Mouse (Mus musculus) neural tube, embryonic 14.5 days (tissue): Measurements from ENCODE around the gene Ephb3. TPM values are rescaled to one million over a fixed set of nuclear protein-coding genes. Genes with fewer than 3 reads are reported as not detected.

Experiments used
- ATAC-seq: fragments of 200-750 bp; cut with Nextera tagmentation; 2 replicates; pipeline ENCODE4 v1.8.0; 2017; ENCODE audit warnings: low read depth, mild to moderate bottlenecking, moderate TSS enrichment, moderate library complexity
- H3K27ac ChIP-seq: fragments of 300-500 bp; sonication (generic); 2 replicates; pipeline ENCODE4 v1.5.1; 2014; ENCODE audit warnings: low read depth, mild to moderate bottlenecking, control low read depth, low read length, moderate library complexity, mixed read lengths
- H3K27me3 ChIP-seq: fragments of 300-500 bp; sonication (generic); 2 replicates; pipeline ENCODE4 v1.6.1; 2014; ENCODE audit warnings: low read length; ENCODE audit not compliant: control insufficient read depth, insufficient read depth
- H3K36me3 ChIP-seq: fragments of 300-500 bp; sonication (generic); 2 replicates; pipeline ENCODE4 v1.6.1; 2014; ENCODE audit warnings: low read length, mixed read lengths; ENCODE audit not compliant: control insufficient read depth, insufficient read depth
- H3K4me1 ChIP-seq: fragments of 300-500 bp; sonication (generic); 2 replicates; pipeline ENCODE4 v1.6.1; 2014; ENCODE audit warnings: low read length; ENCODE audit not compliant: control insufficient read depth, insufficient read depth
- H3K4me2 ChIP-seq: fragments of 300-500 bp; sonication (generic); 2 replicates; pipeline ENCODE4 v1.6.1; 2014; ENCODE audit warnings: mild to moderate bottlenecking, low read depth, low read length, control low read depth
- H3K4me3 ChIP-seq: fragments of 300-500 bp; sonication (generic); 2 replicates; pipeline ENCODE4 v1.5.1; 2014; ENCODE audit warnings: low read depth, low read length, control low read depth, mixed read lengths
- H3K9ac ChIP-seq: fragments of 300-500 bp; sonication (generic); replicated peaks from 2 replicates; pipeline ENCODE4 v1.6.1; 2014; ENCODE audit warnings: low read depth, mild to moderate bottlenecking, control low read depth, low read length, mixed read lengths
- H3K9me3 ChIP-seq: fragments of 300-500 bp; sonication (generic); 2 replicates; pipeline ENCODE4 v1.6.1; 2016; ENCODE audit warnings: low read length; ENCODE audit not compliant: control insufficient read depth
- WGBS: fragments of 180-500 bp; shearing (Covaris S2); extraction: QIAGEN DNeasy Blood & Tissue Kit; methylation state at CpG from one replicate; pipeline ENCODE4 v1.1.7; 2014; 5-methylcytosine and 5-hydroxymethylcytosine counted together
- polyA plus RNA-seq: library from polyadenylated mRNA; unstranded; fragments of >200 nt; fragmentation: Nextera tagmentation; extraction: Ambion mirVana; gene quantifications from 2 replicates; pipeline ENCODE4 v1.2.1, GENCODE M21; 2014

The Ephb3 gene
- polyA plus RNA-seq, 1 experiment from 2014 or later, result 12.0 TPM

DNA sequence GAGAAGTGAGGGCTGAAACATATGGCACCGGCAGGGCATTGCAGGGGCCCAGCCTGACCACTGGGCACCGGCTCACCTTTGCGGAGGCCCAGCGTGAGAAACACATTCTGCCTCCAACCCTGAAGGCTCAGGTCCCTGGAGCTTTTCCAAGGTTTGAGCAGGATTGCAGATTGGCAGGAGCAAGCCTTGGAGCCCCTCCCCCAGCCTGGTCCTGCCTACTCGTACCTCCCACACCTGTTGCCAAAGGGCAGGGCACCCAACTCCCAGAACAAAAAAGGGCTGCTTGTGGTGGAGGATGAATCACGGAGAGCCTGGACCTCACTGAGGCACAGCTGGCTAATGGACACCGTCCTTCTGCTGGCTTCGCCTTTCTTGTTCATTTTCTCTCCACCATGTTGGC is 30.6 kb downstream of the Ephb3 start:
- H3K9ac ChIP-seq, result no peak overlapping the region
- H3K36me3 ChIP-seq, result no peaks in the 10 kb centered on the region
- 70% methylated on average over 8 of the region's 8 CpGs for WGBS
- no peak for ATAC-seq
- no peak overlapping the region for H3K27ac ChIP-seq
- no peaks in the 10 kb centered on the region for H3K27me3 ChIP-seq
- no peak overlapping the region for H3K4me3 ChIP-seq
- H3K9me3 ChIP-seq, result no peaks in the 10 kb centered on the region
- H3K4me1 ChIP-seq, result no peaks in the 10 kb centered on the region
- H3K4me2 ChIP-seq, result no peak overlapping the region

GRCm38 (mm10) chr16:21238722-21239121 is 34.2 kb downstream of the Ephb3 start:
- 24% methylated on average over 5 of the region's 5 CpGs for WGBS
- Histone ChIP-seq H3K4me3 (no peak overlapping the region), H3K27ac (no peak overlapping the region)

GRCm38 (mm10) chr16:21240547-21240946 is 36.0 kb downstream of the Ephb3 start:
- Histone ChIP-seq H3K4me3 (no peak overlapping the region), H3K9me3 (no peaks in the 10 kb centered on the region), H3K36me3 (no peaks in the 10 kb centered on the region), H3K4me1 (peaks cover 2% of the 10 kb centered on the region; the same call in 1 of the 2 replicates), H3K27ac (no peak overlapping the region), H3K9ac (no peak overlapping the region), H3K27me3 (no peaks in the 10 kb centered on the region), H3K4me2 (no peak overlapping the region)
- WGBS, result 22% methylated on average over 3 of the region's 3 CpGs
- ATAC-seq, result no peak

More at GRCm38 (mm10) chr16:21238722-21239121, 34.2 kb downstream of the Ephb3 start:
- no peaks in the 10 kb centered on the region for H3K27me3 ChIP-seq
- H3K4me2 ChIP-seq, result no peak overlapping the region
- no peaks in the 10 kb centered on the region for H3K36me3 ChIP-seq
- peak; percentile 62; the same call in 1 of the 2 replicates for ATAC-seq
- H3K9ac ChIP-seq, result no peak overlapping the region
- H3K4me1 ChIP-seq, result peaks cover 2% of the 10 kb centered on the region; the same call in 1 of the 2 replicates
- H3K9me3 ChIP-seq, result no peaks in the 10 kb centered on the region

DNA sequence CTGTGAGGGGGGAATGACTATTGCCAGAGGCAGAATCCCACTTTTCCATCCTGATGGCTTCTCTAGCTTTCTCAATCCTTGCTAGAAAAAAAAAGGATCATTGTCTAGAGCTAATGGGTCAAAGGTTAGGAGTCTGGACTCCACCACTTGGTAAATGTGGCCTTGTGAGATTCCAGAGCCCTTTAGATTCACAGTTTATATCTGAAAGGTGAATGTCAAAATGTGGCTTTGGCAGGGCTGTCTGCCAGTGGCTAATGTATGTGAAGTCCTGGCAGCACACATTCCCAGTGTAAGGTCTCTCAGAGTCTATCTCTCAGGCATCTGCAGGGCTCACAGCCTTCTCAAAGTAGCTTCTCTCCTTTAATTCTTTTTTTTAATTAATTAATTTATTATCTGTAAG is 36.5 kb downstream of the Ephb3 start:
- H3K4me2 ChIP-seq, result no peak overlapping the region
- no peaks in the 10 kb centered on the region for H3K36me3 ChIP-seq
- H3K4me1 ChIP-seq, result peaks cover 2% of the 10 kb centered on the region; the same call in 1 of the 2 replicates
- H3K9me3 ChIP-seq, result no peaks in the 10 kb centered on the region
- no peak overlapping the region for H3K27ac ChIP-seq
- no peak for ATAC-seq
- no peak overlapping the region for H3K4me3 ChIP-seq
- H3K9ac ChIP-seq, result no peak overlapping the region
- no peaks in the 10 kb centered on the region for H3K27me3 ChIP-seq

GRCm38 (mm10) chr16:21242946-21243345 is 38.4 kb downstream of the Ephb3 start:
- 30% methylated on average over 8 of the region's 8 CpGs for WGBS
- Histone ChIP-seq H3K27me3 (peaks cover 5% of the 10 kb centered on the region; the same call in 1 of the 2 replicates), H3K4me1 (peaks cover 2% of the 10 kb centered on the region; the same call in 1 of the 2 replicates), H3K4me2 (no peak overlapping the region), H3K9ac (no peak overlapping the region), H3K9me3 (no peaks in the 10 kb centered on the region), H3K36me3 (no peaks in the 10 kb centered on the region), H3K4me3 (no peak overlapping the region), H3K27ac (no peak overlapping the region)
- no peak for ATAC-seq

GRCm38 (mm10) chr16:21244803-21245202 is 40.2 kb downstream of the Ephb3 start:
- ATAC-seq, result no peak
- H3K4me3 ChIP-seq, result no peak overlapping the region
- H3K27me3 ChIP-seq, result peaks cover 10% of the 10 kb centered on the region
- H3K9ac ChIP-seq, result no peak overlapping the region
- H3K9me3 ChIP-seq, result no peaks in the 10 kb centered on the region
- WGBS, result 62% methylated on average over 3 of the region's 3 CpGs
- H3K36me3 ChIP-seq, result no peaks in the 10 kb centered on the region
- peaks cover 10% of the 10 kb centered on the region for H3K4me1 ChIP-seq
- no peak overlapping the region for H3K27ac ChIP-seq
- H3K4me2 ChIP-seq, result no peak overlapping the region

DNA sequence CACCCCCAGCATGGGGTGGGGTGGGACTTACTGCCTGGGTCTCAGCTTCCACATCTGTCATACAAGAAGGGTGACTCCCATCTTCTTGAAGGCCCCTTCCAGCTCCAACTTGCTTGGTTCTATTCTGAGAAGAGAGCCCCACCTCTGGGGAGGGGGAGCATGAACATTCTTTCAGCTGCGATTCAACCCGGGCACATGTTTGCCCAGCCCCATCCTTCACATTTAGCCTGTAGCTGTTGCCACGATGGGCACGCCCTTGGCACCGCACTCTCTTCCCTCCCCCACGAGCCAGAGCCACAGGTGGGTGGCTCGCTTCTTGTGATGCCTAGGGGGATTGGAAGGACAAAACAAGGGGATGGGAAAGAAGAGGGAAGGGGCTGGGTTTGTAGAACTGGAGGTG is 40.8 kb downstream of the Ephb3 start:
- Histone ChIP-seq H3K4me1 (peaks cover 10% of the 10 kb centered on the region), H3K4me3 (no peak overlapping the region), H3K9ac (no peak overlapping the region), H3K9me3 (no peaks in the 10 kb centered on the region), H3K36me3 (no peaks in the 10 kb centered on the region), H3K4me2 (no peak overlapping the region), H3K27ac (no peak overlapping the region), H3K27me3 (peaks cover 13% of the 10 kb centered on the region)
- 19% methylated on average over 7 of the region's 7 CpGs for WGBS
- no peak; the same call in 1 of the 2 replicates for ATAC-seq

DNA sequence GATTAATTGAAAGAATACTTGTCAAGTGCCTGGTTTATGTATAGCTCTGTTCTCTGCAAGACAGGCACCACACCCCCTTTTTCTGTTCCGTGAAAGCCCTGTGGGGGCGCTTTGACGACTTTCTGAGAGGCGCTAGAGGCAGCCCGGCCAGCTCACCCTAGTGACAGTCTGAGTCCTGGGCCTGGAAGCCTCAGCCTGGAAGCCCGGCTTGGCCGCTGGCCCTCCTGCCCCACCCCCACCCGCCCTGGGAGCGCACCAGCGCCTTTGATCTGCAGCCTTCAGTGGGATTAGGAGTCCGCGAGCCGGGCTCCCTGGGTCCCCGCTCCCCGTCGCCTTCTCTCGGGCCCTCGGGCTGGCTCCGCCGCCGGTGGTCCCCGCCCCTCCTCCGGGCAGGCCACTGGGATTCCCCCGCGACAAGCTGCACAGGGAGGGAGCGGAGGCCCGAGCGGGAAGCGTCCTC is 41.4 kb downstream of the Ephb3 start:
- WGBS, result under 1% methylated on average over 29 of the region's 29 CpGs
- Histone ChIP-seq H3K27me3 (peaks cover 13% of the 10 kb centered on the region), H3K27ac (no peak overlapping the region), H3K36me3 (no peaks in the 10 kb centered on the region), H3K9me3 (no peaks in the 10 kb centered on the region), H3K4me2 (peak overlapping the region; percentile 81), H3K4me3 (peak overlapping the region; percentile 35), H3K4me1 (peaks cover 8% of the 10 kb centered on the region), H3K9ac (peak overlapping the region; percentile 50)
- peak; percentile 87 for ATAC-seq

- Histone ChIP-seq H3K4me1 (peaks cover 8% of the 10 kb centered on the region), H3K4me2 (peak overlapping the region; percentile 81), H3K27me3 (peaks cover 13% of the 10 kb centered on the region), H3K9ac (peak overlapping the region; percentile 50), H3K4me3 (peak overlapping the region; percentile 35), H3K27ac (no peak overlapping the region), H3K36me3 (no peaks in the 10 kb centered on the region), H3K9me3 (no peaks in the 10 kb centered on the region)
- ATAC-seq, result peak; percentile 22; the same call in 1 of the 2 replicates
- under 1% methylated on average over 32 of the region's 33 CpGs for WGBS
Observed at GRCm38 (mm10) chr16:21246391-21247036, 42.0 kb downstream of the Ephb3 start.
